Mouse (Mus musculus): ENCODE data around the gene Ap3m1. TPM values are rescaled to one million over a fixed set of nuclear protein-coding genes. Genes with fewer than 3 reads are reported as not detected.

Gene Ap3m1
- total and polyA plus RNA-seq, 3 experiments: 26.6 to 69.4 (median 51.6) TPM

DNA sequence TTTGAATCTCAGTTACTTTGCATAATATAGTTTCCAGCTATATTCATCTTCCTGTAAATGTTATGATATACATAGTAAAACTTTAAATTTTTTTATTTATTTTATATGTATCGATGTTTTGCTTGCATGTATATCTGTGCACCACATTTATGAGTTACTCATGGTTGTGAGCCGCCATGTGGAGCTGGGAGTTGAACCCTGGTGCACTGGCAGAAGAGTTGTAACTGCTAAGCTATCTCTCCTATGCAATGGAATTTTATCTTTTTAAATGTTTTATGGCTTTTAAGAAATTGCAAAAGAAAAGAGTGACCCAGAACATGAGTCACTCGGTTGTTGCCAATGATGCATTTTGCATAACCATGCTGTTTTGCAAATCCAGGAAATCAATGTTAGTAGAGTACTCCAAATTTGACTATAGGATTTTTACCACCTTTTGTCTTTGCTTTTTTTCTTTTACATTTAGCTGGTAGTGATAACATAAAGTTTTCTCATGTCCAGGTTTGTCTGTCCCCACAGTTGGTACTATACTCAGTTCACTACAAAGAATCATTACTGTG lies 38.7 kb upstream of the Ap3m1 start:
- Histone ChIP-seq H3K4me3 (no peak overlapping the region), H3K4me1 (ENCODE audit: control insufficient read depth, insufficient read depth, low read length) (peaks cover 1% of the 10 kb centered on the region), H3K9ac (ENCODE audit: low read depth, low read length) (no peak overlapping the region), H3K79me2 (replicated peaks; ENCODE audit: control insufficient read depth, insufficient read depth, low read length) (no peaks in the 10 kb centered on the region; the same call in 1 of the 2 replicates), H3K36me3 (ENCODE audit: control insufficient read depth, insufficient read depth, low read length) (peaks cover 4% of the 10 kb centered on the region), H3K27me3 (ENCODE audit: control insufficient read depth, insufficient read depth, low read length) (no peaks in the 10 kb centered on the region), H3K27ac (no peak overlapping the region)
- no peak for TF ChIP-seq POLR2A (IDR thresholded peaks at IDR 0.05; ENCODE audit: insufficient read depth, low read depth, low read length)
- no peak for TF ChIP-seq EP300 (IDR thresholded peaks at IDR 0.05; ENCODE audit: insufficient read depth, low read depth, low read length)
- TF ChIP-seq CTCF (IDR thresholded peaks at IDR 0.05): no peak
- no peak for DNase-seq
- intact Hi-C loops (cut with DNase I): no loop called here
- WGBS: 94% methylated on average over 3 of the region's 3 CpGs

DNA sequence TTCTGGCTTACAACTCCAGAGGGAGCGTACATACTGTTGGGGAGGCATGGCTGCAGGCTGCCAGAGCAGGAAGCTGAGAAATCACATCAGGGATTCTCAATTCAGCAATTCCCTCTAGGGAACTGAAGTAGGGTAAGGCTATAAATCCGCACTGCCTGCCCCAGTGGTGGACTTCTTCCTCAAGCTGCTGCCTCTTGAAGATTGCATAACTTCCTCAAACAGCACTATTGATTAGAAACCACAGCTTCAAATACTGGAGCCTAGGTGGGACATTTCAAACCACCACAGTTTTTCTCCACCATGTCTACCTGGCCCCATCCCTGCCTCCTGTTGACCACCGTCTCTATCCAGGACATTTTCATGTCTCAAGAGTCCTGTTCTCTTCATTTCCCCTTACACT lies 38.1 kb upstream of the Ap3m1 start:
- no peak for DNase-seq
- 61% methylated on average over 3 of the region's 3 CpGs for WGBS
- H3K4me1 ChIP-seq (ENCODE audit: control insufficient read depth, insufficient read depth, low read length): peaks cover 1% of the 10 kb centered on the region
- no peak overlapping the region for H3K9ac ChIP-seq (ENCODE audit: low read depth, low read length)
- peaks cover 6% of the 10 kb centered on the region for H3K36me3 ChIP-seq (ENCODE audit: control insufficient read depth, insufficient read depth, low read length)
- H3K27ac ChIP-seq: no peak overlapping the region
- H3K27me3 ChIP-seq (ENCODE audit: control insufficient read depth, insufficient read depth, low read length): no peaks in the 10 kb centered on the region
- no peaks in the 10 kb centered on the region; the same call in 1 of the 2 replicates for H3K79me2 ChIP-seq (replicated peaks; ENCODE audit: control insufficient read depth, insufficient read depth, low read length)
- intact Hi-C loops (cut with DNase I): no loop called here
- H3K4me3 ChIP-seq: no peak overlapping the region
- no peak for TF ChIP-seq CTCF (IDR thresholded peaks at IDR 0.05)
- no peak for TF ChIP-seq EP300 (IDR thresholded peaks at IDR 0.05; ENCODE audit: insufficient read depth, low read depth, low read length)
- TF ChIP-seq POLR2A (IDR thresholded peaks at IDR 0.05; ENCODE audit: insufficient read depth, low read depth, low read length): no peak

DNA sequence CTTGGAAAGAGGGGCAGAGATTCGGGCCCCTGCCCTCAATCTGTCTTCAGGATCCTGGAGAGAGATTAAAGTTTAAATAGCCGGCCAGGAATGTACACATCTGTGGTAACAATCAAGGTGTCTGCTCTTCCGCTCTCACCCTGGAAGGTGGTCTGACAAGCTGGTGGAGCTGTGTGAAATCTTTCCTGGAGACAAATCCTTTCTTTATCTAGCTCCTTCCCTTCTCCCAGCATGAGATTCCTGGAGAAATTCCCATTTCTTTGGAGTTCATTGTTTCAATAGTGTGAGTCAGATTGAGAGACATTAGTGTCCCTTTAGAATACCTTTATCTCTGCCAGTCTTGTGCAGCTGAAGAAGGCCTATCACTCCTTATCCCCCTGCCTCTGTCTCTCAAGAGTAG lies 36.4 kb upstream of the Ap3m1 start:
- peaks cover 3% of the 10 kb centered on the region; the same call in 1 of the 2 replicates for H3K79me2 ChIP-seq (replicated peaks; ENCODE audit: control insufficient read depth, insufficient read depth, low read length)
- TF ChIP-seq POLR2A (IDR thresholded peaks at IDR 0.05; ENCODE audit: insufficient read depth, low read depth, low read length): no peak
- TF ChIP-seq CTCF (IDR thresholded peaks at IDR 0.05): no peak
- no peak for TF ChIP-seq EP300 (IDR thresholded peaks at IDR 0.05; ENCODE audit: insufficient read depth, low read depth, low read length)
- H3K4me3 ChIP-seq: no peak overlapping the region
- DNase-seq: no peak
- intact Hi-C loops (cut with DNase I): no loop called here
- H3K9ac ChIP-seq (ENCODE audit: low read depth, low read length): no peak overlapping the region
- 64% methylated on average over 3 of the region's 3 CpGs for WGBS
- no peaks in the 10 kb centered on the region for H3K27me3 ChIP-seq (ENCODE audit: control insufficient read depth, insufficient read depth, low read length)
- no peak overlapping the region for H3K27ac ChIP-seq
- H3K4me1 ChIP-seq (ENCODE audit: control insufficient read depth, insufficient read depth, low read length): peaks cover 1% of the 10 kb centered on the region
- peaks cover 6% of the 10 kb centered on the region for H3K36me3 ChIP-seq (ENCODE audit: control insufficient read depth, insufficient read depth, low read length)

DNA sequence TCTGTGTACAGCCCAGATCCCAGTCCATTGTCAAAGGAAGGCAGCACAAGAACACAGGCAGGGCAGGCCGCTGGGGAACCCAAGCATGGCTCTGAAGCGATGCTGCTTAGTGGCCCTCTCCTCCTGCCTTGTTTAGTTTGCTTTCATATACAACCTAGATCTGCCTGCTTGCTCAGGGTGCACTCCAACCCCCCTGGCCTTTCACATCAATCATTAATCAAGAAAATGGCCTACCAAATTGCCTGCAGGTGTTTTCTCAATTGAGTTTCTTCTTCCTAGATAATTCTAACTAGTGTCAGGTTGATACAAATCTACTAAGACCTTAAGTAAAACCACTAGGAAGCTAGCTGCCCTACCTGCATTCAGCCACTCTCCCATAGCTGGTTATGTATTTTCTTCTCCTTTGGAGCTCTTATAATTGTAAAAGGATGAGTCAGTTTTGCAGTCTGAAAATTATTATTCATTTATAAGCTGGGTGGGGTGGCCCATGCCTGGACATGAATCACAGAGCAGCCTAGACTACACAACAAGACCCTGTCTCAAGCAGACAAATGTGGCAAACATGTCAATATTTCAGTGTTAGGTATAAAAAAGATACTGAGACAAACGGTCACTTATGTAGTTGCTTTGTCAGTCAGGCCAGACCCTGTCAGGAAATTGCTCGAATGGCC lies 35.2 kb upstream of the Ap3m1 start:
- Histone ChIP-seq H3K9ac (ENCODE audit: low read depth, low read length) (no peak overlapping the region), H3K27ac (peak overlapping the region; percentile 57), H3K36me3 (ENCODE audit: control insufficient read depth, insufficient read depth, low read length) (peaks cover 9% of the 10 kb centered on the region), H3K79me2 (replicated peaks; ENCODE audit: control insufficient read depth, insufficient read depth, low read length) (peaks cover 5% of the 10 kb centered on the region; the same call in 1 of the 2 replicates), H3K4me3 (no peak overlapping the region), H3K27me3 (ENCODE audit: control insufficient read depth, insufficient read depth, low read length) (no peaks in the 10 kb centered on the region), H3K4me1 (ENCODE audit: control insufficient read depth, insufficient read depth, low read length) (peaks cover 4% of the 10 kb centered on the region)
- intact Hi-C loops (cut with DNase I): no loop called here
- TF ChIP-seq POLR2A (IDR thresholded peaks at IDR 0.05; ENCODE audit: insufficient read depth, low read depth, low read length): no peak
- TF ChIP-seq EP300 (IDR thresholded peaks at IDR 0.05; ENCODE audit: insufficient read depth, low read depth, low read length): no peak
- TF ChIP-seq CTCF (IDR thresholded peaks at IDR 0.05): no peak
- WGBS: 50% methylated on average over 4 of the region's 4 CpGs
- DNase-seq: peak in 1 of 2 experiments; percentile 19

DNA sequence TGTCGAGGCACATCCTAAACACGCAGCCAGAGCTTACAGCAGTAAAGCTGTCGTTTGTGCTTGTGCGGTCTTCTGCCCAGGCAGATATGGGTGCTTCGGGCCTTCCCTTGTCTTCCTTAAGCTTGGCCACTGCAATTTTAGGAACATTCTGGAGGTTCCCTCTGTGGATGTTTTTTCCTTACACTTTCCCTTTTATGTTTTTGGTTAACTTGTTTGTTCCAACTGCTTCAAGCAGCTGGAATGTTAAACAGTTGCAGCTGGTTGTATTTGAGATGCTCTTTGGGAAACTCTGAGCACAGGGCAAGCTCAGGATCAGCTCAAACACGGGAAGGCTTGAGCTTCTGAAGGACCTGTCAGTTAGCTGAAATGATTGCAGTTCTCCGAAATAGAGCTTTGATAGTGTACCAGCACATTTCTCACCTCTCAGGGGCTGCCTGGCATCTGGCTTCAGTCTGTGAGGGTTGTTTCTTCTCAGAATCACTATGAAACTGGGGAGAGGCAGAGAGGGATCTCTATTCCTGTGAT lies 34.6 kb upstream of the Ap3m1 start:
- peaks cover 9% of the 10 kb centered on the region for H3K36me3 ChIP-seq (ENCODE audit: control insufficient read depth, insufficient read depth, low read length)
- H3K27ac ChIP-seq: peak overlapping the region; percentile 57
- H3K4me1 ChIP-seq (ENCODE audit: control insufficient read depth, insufficient read depth, low read length): peaks cover 4% of the 10 kb centered on the region
- DNase-seq: peak in 1 of 2 experiments; percentile 27
- H3K79me2 ChIP-seq (replicated peaks; ENCODE audit: control insufficient read depth, insufficient read depth, low read length): peaks cover 5% of the 10 kb centered on the region; the same call in 1 of the 2 replicates
- no peak overlapping the region for H3K4me3 ChIP-seq
- intact Hi-C loops (cut with DNase I): no loop called here
- no peak overlapping the region for H3K9ac ChIP-seq (ENCODE audit: low read depth, low read length)
- 43% methylated on average over 7 of the region's 7 CpGs for WGBS
- TF ChIP-seq CTCF (IDR thresholded peaks at IDR 0.05) (no peak), POLR2A (IDR thresholded peaks at IDR 0.05; ENCODE audit: insufficient read depth, low read depth, low read length) (no peak), EP300 (IDR thresholded peaks at IDR 0.05; ENCODE audit: insufficient read depth, low read depth, low read length) (no peak)
- H3K27me3 ChIP-seq (ENCODE audit: control insufficient read depth, insufficient read depth, low read length): no peaks in the 10 kb centered on the region

DNA sequence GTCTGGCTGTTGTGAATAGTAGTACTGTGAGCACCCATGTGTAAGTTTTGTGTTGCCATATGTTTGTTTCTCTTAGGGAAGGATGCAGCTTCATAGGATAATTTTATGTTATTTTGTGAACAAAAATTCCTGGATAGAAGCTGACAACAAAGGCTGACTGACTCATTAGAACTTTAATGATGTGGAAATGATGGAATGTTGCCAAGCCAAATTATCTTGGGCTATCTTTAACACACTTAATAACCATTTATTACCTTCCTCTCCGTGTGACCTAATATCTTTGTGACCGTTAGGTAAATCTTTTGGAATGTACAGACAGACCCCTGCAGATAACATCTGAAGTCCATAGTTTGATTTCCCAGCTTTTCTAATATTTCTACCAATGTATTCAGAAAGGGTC lies 33.8 kb upstream of the Ap3m1 start:
- no peak overlapping the region for H3K4me3 ChIP-seq
- DNase-seq: no peak
- H3K36me3 ChIP-seq (ENCODE audit: control insufficient read depth, insufficient read depth, low read length): peaks cover 9% of the 10 kb centered on the region
- 15% methylated on average over 2 of the region's 2 CpGs for WGBS
- peaks cover 4% of the 10 kb centered on the region for H3K4me1 ChIP-seq (ENCODE audit: control insufficient read depth, insufficient read depth, low read length)
- intact Hi-C loops (cut with DNase I): no loop called here
- no peak for TF ChIP-seq POLR2A (IDR thresholded peaks at IDR 0.05; ENCODE audit: insufficient read depth, low read depth, low read length)
- TF ChIP-seq EP300 (IDR thresholded peaks at IDR 0.05; ENCODE audit: insufficient read depth, low read depth, low read length): no peak
- TF ChIP-seq CTCF (IDR thresholded peaks at IDR 0.05): no peak
- 0 out of 2 replicates have a peak overlapping the region, but pooled peaks have one; percentile 57 for H3K27ac ChIP-seq
- H3K27me3 ChIP-seq (ENCODE audit: control insufficient read depth, insufficient read depth, low read length): no peaks in the 10 kb centered on the region
- H3K9ac ChIP-seq (ENCODE audit: low read depth, low read length): no peak overlapping the region
- peaks cover 5% of the 10 kb centered on the region; the same call in 1 of the 2 replicates for H3K79me2 ChIP-seq (replicated peaks; ENCODE audit: control insufficient read depth, insufficient read depth, low read length)

Measured in heart, adult 2 months (tissue).